Mouse (Mus musculus) limb, embryonic 12.5 days (tissue): Measurements from ENCODE around the gene Rnf34. TPM values are rescaled to one million over a fixed set of nuclear protein-coding genes. Genes with fewer than 3 reads are reported as not detected.

Experiments
- polyA plus RNA-seq: library from polyadenylated mRNA; unstranded; fragments of >200 nt; fragmentation: Nextera tagmentation; extraction: Ambion mirVana; gene quantifications from 2 replicates; pipeline ENCODE4 v1.2.1, GENCODE M21; 2016

The Rnf34 gene
- polyA plus RNA-seq, 1 experiment from 2014 or later = 45.1 TPM

Other genes starting within 250 kb of the Rnf34 start
- 41.8 and 48.6 TPM in 2 replicates for gene Ift81, start 235.5 kb upstream of the Rnf34 start, polyA plus RNA-seq
- gene P2rx7, start 206.1 kb upstream of the Rnf34 start, polyA plus RNA-seq = 0.31 and 0.38 TPM in 2 replicates
- gene P2rx4, start 142.5 kb upstream of the Rnf34 start, polyA plus RNA-seq = 6.8 and 7.0 TPM in 2 replicates
- 37.6 and 38.0 TPM in 2 replicates for gene Camkk2, start 70.6 kb upstream of the Rnf34 start, polyA plus RNA-seq
- gene Anapc5, start 28.7 kb upstream of the Rnf34 start, polyA plus RNA-seq = 477 and 493 TPM in 2 replicates
- 85.5 and 87.7 TPM in 2 replicates for gene Kdm2b, start 139.8 kb downstream of the Rnf34 start, polyA plus RNA-seq
- 14.3 and 14.6 TPM in 2 replicates for gene Orai1, start 165.0 kb downstream of the Rnf34 start, polyA plus RNA-seq
- not detected in 2 replicates for gene Morn3, start 197.0 kb downstream of the Rnf34 start, polyA plus RNA-seq
- 14.1 and 15.9 TPM in 2 replicates for gene Tmem120b, start 218.4 kb downstream of the Rnf34 start, polyA plus RNA-seq